Mouse (Mus musculus) heart, adult 2 months (tissue): Measurements from ENCODE around the gene Strip1.

ENCODE experiments used
- CTCF ChIP-seq: fragments of 200-600 bp; IDR thresholded peaks from 2 replicates; pipeline ENCODE4 v1.8.1; 2022; ENCODE audit warnings: antibody characterized with exemption, mild to moderate bottlenecking, moderate library complexity
- EP300 ChIP-seq: fragments of 200-500 bp; IDR thresholded peaks from 2 replicates; pipeline ENCODE4 v1.6.1; 2011; ENCODE audit warnings: low read depth, low read length, control low read depth; ENCODE audit not compliant: insufficient read depth
- POLR2A ChIP-seq: fragments of 200-500 bp; IDR thresholded peaks from 2 replicates; pipeline ENCODE4 v1.6.1; 2011; ENCODE audit warnings: mild to moderate bottlenecking, low read depth, low read length, control low read depth; ENCODE audit not compliant: insufficient read depth

- TF ChIP-seq CTCF (no peak), POLR2A (no peak), EP300 (no peak)
These were observed 25.4 kb upstream of the Strip1 start for GRCm38 (mm10) chr3:107656888-107657287.
